Mouse (Mus musculus) retina, embryonic 14.5 days (tissue): ENCODE measurements at regions not wholly inside any gene's neighbourhood (a gene's known extent, or its start where the extent isn't known, plus 50 kb on each side); places are given as distances from the start of the nearest gene placed in this dataset.

Source experiments
- DNase-seq: peaks from one replicate; pipeline ENCODE4 v3.0.0-alpha.2; 2015; ENCODE audit warnings: low spot score

GRCm38 (mm10) chr3:74657170-74657569, 507.7 kb downstream of the Zbbx start:
- DNase-seq: peak; percentile 7

- no peak for DNase-seq
Measured at GRCm38 (mm10) chr3:74632623-74633022, 532.2 kb downstream of the Zbbx start.

- DNase-seq: no peak
Measured at GRCm38 (mm10) chr3:74601328-74602007, 563.4 kb downstream of the Zbbx start.

- no peak for DNase-seq
Measured at GRCm38 (mm10) chr3:74588703-74589362, 576.0 kb downstream of the Zbbx start.

- DNase-seq: no peak
Measured at GRCm38 (mm10) chr3:74565176-74565575, 599.7 kb downstream of the Zbbx start.

- DNase-seq: no peak
Measured at GRCm38 (mm10) chr3:74534795-74535194, 630.0 kb downstream of the Zbbx start.

- DNase-seq: no peak
Measured at GRCm38 (mm10) chr3:74534006-74534698, 630.7 kb downstream of the Zbbx start.

GRCm38 (mm10) chr3:74483741-74484140, 681.1 kb downstream of the Zbbx start:
- no peak for DNase-seq
